Comparison of ENCODE assay signal across 18 mouse cellular contexts in the genomic region with DNA sequence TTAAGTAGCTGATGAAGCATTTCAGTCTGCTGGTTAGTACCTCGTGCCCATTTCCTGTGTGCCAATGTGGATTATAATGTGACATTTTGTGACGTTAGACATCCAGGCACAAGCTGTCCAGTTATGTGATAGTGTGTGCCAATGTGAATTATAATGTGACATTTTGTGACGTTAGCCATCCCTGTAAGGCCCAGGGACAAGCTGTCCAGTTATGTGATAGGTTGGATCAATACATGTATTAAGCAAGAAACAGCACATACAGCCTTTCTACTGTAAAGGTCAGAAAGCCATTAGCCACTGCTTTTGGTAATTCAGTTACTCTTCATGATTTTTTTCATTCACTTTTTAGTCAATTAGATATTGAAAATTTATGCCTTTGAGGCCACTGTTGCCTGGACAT.
"Had no signal": no experiment of that assay in that cellular context is flagged by ENCODE, and none has a peak within 500 bp of the region (broad histone marks: within the 10 kb centered on the region; RNA-seq: fewer than 3 reads in every experiment).

No protein-coding gene starts in this region.

- H3K9ac ChIP-seq: lung, embryonic 14.5 days; midbrain, embryonic 12.5 days; midbrain, embryonic 15.5 days; neural tube, embryonic 13.5 days; neural tube, embryonic 15.5 days had no signal

- H3K9me3 ChIP-seq: midbrain, embryonic 15.5 days; neural tube, embryonic 15.5 days had no signal

- H3K4me2 ChIP-seq: lung, embryonic 14.5 days; midbrain, embryonic 12.5 days; midbrain, embryonic 15.5 days; neural tube, embryonic 13.5 days; neural tube, embryonic 15.5 days had no signal

- H3K27me3 ChIP-seq: midbrain, embryonic 12.5 days; midbrain, embryonic 15.5 days; neural tube, embryonic 13.5 days; neural tube, embryonic 15.5 days had no signal

- H3K4me3 ChIP-seq: midbrain, embryonic 10.5 days; midbrain, embryonic 12.5 days; midbrain, embryonic 15.5 days; myocyte; neural tube, embryonic 13.5 days; neural tube, embryonic 15.5 days had no signal

- DNase-seq: lung, adult 18-20 months; lung, embryonic 14.5 days; lung, postnatal 10 days; lung, postnatal 4 days; retina, postnatal 1 day; right cerebral cortex, adult 18-20 months; right cerebral cortex, postnatal 25 days; right cerebral cortex, postnatal 4 days; spleen, adult 18-20 months; thymus, adult 18-20 months; thymus, postnatal 14 days; thymus, postnatal 36 days had no signal

- ATAC-seq: midbrain, embryonic 15.5 days had no signal

- H3K27ac ChIP-seq: midbrain, embryonic 10.5 days; midbrain, embryonic 12.5 days; midbrain, embryonic 15.5 days; neural tube, embryonic 13.5 days; neural tube, embryonic 15.5 days had no signal
